Mouse (Mus musculus) NIH3T3 (cell line): ENCODE data around the gene Tm4sf20.
A peak's percentile ranks its signal among the peaks of the same experiment; 100 is the strongest.

Source experiments
- DNase-seq: peaks from one replicate; pipeline ENCODE4 v3.0.0-alpha.2; 2012; ENCODE audit warnings: low read depth

The Tm4sf20 gene

GRCm38 (mm10) chr1:82768269-82768668, at the start of gene Tm4sf20:
Gene Tm4sf20, minus strand, starts transcription at chr1:82768461.
- no peak for DNase-seq

- no peak for DNase-seq
Observed at GRCm38 (mm10) chr1:82815941-82816716, 47.9 kb upstream of the Tm4sf20 start.

GRCm38 (mm10) chr1:82811766-82812165, 43.5 kb upstream of the Tm4sf20 start:
- DNase-seq: peak; percentile 66

- peak; percentile 59 for DNase-seq
Observed at GRCm38 (mm10) chr1:82808564-82808963, 40.3 kb upstream of the Tm4sf20 start.

GRCm38 (mm10) chr1:82807206-82807605, 38.9 kb upstream of the Tm4sf20 start:
- no peak for DNase-seq

- no peak for DNase-seq
Observed at GRCm38 (mm10) chr1:82806391-82806790, 38.1 kb upstream of the Tm4sf20 start.

- DNase-seq: peak; percentile 30
Observed at GRCm38 (mm10) chr1:82804059-82804458, 35.8 kb upstream of the Tm4sf20 start.

GRCm38 (mm10) chr1:82803608-82804007, 35.3 kb upstream of the Tm4sf20 start:
- DNase-seq: peak; percentile 55

GRCm38 (mm10) chr1:82801105-82801783, 33.0 kb upstream of the Tm4sf20 start:
- DNase-seq: peak; percentile 48

- peak; percentile 34 for DNase-seq
Observed at GRCm38 (mm10) chr1:82798922-82799321, 30.7 kb upstream of the Tm4sf20 start.

GRCm38 (mm10) chr1:82798304-82798703, 30.0 kb upstream of the Tm4sf20 start:
- DNase-seq: no peak

- no peak for DNase-seq
Observed at GRCm38 (mm10) chr1:82797088-82797487, 28.8 kb upstream of the Tm4sf20 start.

GRCm38 (mm10) chr1:82795702-82796443, 27.6 kb upstream of the Tm4sf20 start:
- DNase-seq: peak; percentile 50

- peak; percentile 52 for DNase-seq
Observed at GRCm38 (mm10) chr1:82795211-82795610, 26.9 kb upstream of the Tm4sf20 start.

- no peak for DNase-seq
Observed at GRCm38 (mm10) chr1:82793986-82794385, 25.7 kb upstream of the Tm4sf20 start.

GRCm38 (mm10) chr1:82793110-82793509, 24.8 kb upstream of the Tm4sf20 start:
- no peak for DNase-seq

- peak; percentile 31 for DNase-seq
Observed at GRCm38 (mm10) chr1:82792238-82792637, 24.0 kb upstream of the Tm4sf20 start.

- no peak for DNase-seq
Observed at GRCm38 (mm10) chr1:82791105-82791504, 22.8 kb upstream of the Tm4sf20 start.

- peak; percentile 71 for DNase-seq
Observed at GRCm38 (mm10) chr1:82788070-82788469, 19.8 kb upstream of the Tm4sf20 start.

GRCm38 (mm10) chr1:82787414-82787813, 19.2 kb upstream of the Tm4sf20 start:
- DNase-seq: peak; percentile 96

GRCm38 (mm10) chr1:82785546-82785945, 17.3 kb upstream of the Tm4sf20 start:
- peak; percentile 72 for DNase-seq

- no peak for DNase-seq
Observed at GRCm38 (mm10) chr1:82783559-82783958, 15.3 kb upstream of the Tm4sf20 start.
